Mouse (Mus musculus): Measurements from ENCODE around the gene Cit.

GRCm38 (mm10) chr5:115921990-115922389 is 76.9 kb downstream of the Cit start:
- TF ChIP-seq POLR2A (IDR thresholded peaks at IDR 0.05; ENCODE audit: insufficient read depth, low read depth, low read length) = no peak
- no peak for TF ChIP-seq CTCF (IDR thresholded peaks at IDR 0.05)
- no peak for TF ChIP-seq EP300 (IDR thresholded peaks at IDR 0.05; ENCODE audit: insufficient read depth, low read depth, low read length)

Data from heart, adult 2 months (tissue).